Mouse (Mus musculus): ENCODE data around the gene Kif21b.

- no peak for TF ChIP-seq POLR2A (IDR thresholded peaks at IDR 0.05; ENCODE audit: control insufficient read depth, extremely low read depth, insufficient read depth, low read length, poor library complexity)
- TF ChIP-seq CTCF (IDR thresholded peaks at IDR 0.05; ENCODE audit: borderline replicate concordance, control insufficient read depth, extremely low read depth, insufficient read depth, low read length, poor library complexity) = no peak
Measured at GRCm38 (mm10) chr1:136094807-136095206, 36.4 kb upstream of the Kif21b start.

Data from thymus, adult 2 months (tissue).